Mouse (Mus musculus) layer of hippocampus, adult 9-10 months (tissue): ENCODE data around the gene Olfr417.
"Not testable (repeated sequence)": the region's sequence is repeated elsewhere in the genome, so short reads cannot be mapped to it uniquely, and the experiment has no call there.

Experiments used
- DNase-seq: peaks from one replicate; pipeline ENCODE4 v3.0.0; 2022; ENCODE audit warnings: low spot score

Olfr417 gene

DNA sequence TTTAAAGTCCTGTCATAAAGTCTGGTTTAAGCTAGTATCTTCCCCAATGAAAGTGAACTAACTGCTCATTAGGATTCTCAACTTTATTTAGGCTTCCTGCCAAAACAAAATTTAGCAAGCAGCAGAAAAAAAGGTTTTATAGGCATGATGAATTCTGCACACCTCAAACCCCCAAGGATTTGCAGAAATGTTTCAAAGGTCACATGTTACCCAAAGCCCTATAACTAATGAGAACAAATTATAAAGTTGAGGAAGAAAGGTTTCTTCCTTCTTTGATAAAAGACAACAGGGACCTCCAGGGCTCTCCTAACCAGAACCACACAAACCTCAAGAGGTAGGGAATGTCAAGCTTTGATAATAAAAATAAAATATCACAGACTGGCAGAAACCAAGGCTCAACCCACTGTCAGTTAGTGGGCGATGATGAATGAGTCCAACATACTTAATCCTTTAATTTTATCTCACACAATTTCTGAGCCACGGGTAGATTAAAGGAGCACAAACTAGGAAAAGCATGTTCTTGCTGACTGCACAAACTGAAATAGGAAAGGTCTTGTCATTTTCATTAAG is at the start of gene Olfr417:
Olfr417 (plus strand) TSS at position 241 of the 570 bp plus-strand sequence.
- no peak for DNase-seq

- no peak for DNase-seq
Observed at GRCm38 (mm10) chr1:174317308-174317707, 47.6 kb upstream of the Olfr417 start.

DNA sequence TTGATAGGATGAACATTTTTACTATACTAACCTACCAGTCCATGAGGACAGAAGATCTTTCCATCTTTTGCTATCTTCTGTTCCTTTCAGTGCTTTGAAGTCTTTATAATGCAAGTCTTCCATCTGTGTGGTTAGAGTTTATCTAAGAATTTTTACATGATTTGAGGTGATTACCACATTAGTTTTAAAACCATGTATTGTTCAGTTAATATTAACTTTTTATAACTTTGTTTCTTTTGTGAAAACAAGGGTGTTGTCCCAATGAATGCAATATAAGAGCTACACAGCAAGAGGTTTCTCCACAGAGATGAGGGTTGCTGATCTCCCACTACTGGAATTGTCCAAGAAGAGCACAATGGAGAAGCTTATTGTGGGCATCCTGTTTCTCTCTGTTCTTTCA is 34.7 kb upstream of the Olfr417 start, which contains the start of gene Mptx1:
Mptx1 (plus strand) TSS at position 301 of the 400 bp plus-strand sequence.
- no peak for DNase-seq

DNA sequence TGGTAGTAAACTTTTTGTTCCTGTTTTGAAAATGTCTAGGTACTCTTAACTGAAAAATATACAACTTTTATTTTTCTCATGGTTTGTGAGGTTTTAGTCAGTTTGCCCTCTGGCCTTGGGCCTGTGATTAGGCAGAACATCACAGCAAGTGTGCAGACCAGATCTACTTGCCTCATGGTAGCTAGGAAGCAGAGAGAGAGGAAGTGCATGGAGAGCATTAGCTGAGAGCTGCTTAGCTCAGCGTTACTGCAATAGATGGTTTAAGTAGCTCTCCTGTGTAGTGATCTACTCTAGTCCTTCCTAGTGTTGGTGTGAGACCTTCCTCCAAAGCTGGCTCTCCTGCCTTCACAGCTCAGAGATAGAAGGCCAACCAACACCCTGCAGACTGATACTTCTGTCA is 11.3 kb upstream of the Olfr417 start:
- DNase-seq: not testable (repeated sequence)

DNA sequence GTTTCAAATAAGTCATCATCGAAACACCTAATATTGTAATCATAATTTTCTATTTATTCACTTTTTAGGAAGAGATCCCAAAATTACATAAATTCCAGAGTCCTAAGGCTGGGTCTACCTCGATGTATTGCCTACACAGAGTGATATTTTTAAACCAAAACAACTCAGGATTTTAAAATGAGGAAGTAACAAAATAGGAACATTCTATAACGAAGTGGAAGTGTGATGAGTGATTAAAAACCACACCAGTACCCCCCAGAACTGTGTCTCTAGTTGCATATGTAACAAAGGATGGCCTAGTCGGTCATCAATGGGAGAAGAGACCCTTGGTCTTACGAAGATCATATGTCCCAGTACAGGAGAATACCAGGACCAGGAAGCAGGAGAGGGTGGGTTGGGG is 10.3 kb upstream of the Olfr417 start:
- no peak for DNase-seq

DNA sequence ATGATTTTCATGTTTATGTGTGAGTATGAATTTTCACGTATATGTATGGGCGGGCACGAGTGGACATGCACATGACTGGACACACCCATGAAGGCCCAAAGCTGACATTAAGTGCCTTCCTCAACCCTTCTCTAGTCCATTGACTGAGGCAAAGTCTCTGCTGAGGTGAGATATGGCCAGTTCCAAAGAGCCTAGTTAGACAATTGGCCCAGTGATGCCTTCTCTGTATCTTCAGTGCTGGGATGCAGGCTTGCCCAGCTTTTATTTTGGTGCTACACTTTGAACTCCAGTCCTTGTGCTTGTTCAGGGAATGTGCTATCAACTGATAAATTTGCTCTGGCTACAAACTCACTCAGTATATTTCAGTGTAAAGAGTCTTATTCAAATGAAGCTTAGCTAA is 8.9 kb downstream of the Olfr417 start:
- DNase-seq: no peak

- DNase-seq: no peak
Observed at GRCm38 (mm10) chr1:174390746-174391145, 25.8 kb downstream of the Olfr417 start, which contains the start of gene Olfr248. Gene Olfr248, plus strand, starts transcription at chr1:174391046.

- DNase-seq: no peak
Observed at GRCm38 (mm10) chr1:174422959-174423358, 58.0 kb downstream of the Olfr417 start.

DNA sequence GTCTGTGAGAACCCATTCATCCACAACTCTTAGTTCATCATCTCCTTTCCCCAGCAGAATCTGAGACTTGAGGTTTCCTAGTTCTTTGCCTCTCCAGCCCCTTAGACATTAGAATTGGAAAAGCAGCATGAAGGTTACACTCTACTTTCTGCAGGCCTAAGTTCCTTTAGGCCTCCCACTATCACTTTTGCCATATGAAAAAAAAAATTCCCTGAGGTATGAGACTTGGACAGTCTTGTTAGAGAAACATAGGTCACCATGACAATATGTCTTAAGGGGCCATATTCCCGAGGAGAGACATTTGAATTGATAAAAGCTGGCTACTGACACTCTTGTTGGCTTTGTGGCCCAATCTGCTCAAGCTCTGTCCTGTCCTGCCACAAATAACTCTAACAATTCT is 58.8 kb downstream of the Olfr417 start, which contains the start of gene Olfr414:
Olfr414 (plus strand) TSS at position 301 of the 400 bp plus-strand sequence.
- DNase-seq: no peak
